Mouse (Mus musculus): ENCODE measurements at regions not wholly inside any gene's neighbourhood (a gene's known extent, or its start where the extent isn't known, plus 50 kb on each side); places are given as distances from the start of the nearest gene placed in this dataset.

DNA sequence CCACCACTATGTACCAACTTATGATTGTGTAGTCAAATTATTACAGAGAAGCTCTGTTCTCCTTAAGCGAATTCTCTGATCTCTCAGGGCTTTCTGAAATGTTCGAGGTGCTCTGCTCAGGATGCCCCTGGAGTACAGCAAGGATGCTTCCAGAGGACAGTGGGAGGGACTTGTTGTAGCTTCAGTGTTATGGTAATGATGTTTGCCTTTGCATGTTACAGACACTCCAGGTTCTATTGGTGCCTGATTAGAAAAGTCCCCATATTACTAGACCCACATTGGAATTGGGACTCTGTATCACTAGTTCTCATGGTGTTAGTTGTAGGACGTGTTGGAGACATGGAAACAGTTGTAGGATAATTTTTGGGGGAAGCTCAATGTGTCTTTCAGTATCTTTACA is 96.0 kb downstream of the Epdr1 start:
- no peak for DNase-seq

DNA sequence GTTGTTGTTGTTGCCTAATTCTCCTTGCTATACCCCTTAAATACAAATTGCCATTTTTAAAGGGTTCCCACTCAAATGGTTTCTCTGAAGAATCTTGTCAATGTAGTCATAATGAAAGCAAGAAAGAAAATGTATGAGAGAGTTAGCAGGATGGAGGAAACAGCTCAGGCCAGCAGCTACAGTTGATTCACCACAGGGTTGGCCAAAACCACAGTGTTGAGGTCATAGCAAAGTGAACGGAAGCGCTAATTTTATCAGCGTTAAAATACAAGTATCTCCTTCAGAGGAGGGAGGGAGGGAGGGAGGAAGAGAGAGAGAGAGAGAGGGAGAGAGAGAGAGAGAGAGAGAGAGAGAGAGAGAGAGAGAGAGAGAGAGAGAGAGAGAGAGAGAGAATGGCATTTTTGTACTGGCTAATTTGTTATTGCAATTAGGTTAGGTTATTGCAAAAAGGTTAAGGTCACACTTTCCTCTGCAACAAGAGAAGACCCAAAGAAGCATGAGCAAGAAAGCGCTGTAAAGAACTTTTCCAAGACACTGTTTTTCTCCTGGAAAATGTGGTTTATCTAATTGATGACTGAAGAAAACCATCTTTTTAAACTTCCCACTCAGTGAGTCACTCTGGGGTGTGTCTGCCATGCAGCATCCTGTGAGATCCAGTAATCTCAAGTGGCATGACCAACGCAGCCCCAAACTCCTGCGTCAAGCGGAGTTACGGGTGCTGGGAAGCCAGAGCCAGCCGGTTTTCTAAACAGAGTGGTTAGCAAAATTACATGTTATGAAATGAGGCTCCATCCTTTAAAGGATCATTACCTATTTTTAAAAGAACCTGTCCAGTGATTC is 101.6 kb downstream of the Epdr1 start:
- DNase-seq = no peak

DNA sequence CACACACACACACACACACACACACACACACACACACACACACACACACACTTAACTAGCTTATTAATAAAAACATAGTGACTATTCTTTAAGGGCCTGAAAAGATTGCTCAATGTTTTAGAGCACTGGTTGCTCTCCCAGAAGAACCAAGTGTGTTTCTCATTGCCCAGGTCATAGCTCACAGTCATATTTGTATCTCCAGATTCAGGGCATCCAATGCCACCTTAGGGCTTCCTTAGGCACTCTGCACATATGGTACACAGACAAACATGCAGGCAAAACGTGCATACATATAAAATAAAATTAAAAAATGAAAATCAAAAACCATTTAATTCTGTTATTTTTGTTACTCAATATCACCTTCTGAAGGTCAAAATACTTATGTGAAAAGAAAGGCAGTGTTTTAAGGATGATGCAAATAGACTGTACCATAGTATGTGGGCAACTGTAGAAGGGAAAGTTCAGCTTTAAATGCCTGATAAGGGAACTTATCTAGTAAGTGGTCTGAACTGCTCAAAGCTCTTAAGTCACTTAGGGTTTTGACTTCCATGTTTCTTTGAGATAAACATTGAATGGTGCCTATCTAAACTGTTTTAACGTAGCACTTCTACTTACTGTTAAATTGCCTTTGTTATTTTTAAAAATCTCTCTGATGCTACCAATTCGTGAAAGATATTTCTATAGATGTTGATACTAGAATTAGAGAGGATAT is 104.7 kb downstream of the Epdr1 start:
- no peak for DNase-seq

DNA sequence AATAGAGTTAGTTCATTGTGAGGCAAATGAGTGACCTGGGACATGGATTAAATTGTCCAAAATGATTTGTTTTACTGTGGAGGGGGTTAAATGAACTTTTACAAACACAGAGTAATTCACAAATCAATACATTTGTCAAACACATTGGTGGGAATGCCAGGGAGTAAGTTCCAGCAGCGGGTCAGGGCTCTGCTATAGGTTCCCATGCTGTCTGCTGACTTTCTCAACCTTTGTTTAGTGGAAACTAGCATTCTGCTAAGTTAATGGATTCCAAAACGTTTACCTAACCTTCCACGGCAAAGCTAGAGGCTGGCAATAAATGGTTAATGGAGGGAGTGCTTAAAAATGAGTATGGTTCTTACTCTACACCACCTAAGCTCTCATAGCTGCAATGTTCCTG is 110.9 kb upstream of the Stard3nl start:
- no peak for DNase-seq

DNA sequence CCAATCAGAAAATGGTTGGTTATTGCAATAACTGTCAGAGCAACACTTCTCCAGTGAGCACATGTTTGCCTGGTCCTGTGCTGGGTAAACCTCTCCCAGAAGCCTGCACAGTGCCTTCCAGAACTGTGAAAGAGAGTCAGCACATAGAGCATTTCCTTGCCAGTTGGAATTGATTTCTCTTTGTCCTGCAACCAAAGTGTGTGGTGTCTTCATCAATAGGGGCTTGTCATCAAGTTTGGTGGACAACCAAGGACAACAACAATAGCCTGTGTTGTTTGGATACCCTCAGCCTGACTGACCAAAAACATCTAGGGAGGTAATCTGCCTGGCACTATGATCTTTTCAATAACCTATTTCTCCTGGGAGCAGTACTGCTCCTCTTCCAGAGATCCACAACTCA is 108.6 kb upstream of the Stard3nl start:
- DNase-seq = peak; percentile 14

DNA sequence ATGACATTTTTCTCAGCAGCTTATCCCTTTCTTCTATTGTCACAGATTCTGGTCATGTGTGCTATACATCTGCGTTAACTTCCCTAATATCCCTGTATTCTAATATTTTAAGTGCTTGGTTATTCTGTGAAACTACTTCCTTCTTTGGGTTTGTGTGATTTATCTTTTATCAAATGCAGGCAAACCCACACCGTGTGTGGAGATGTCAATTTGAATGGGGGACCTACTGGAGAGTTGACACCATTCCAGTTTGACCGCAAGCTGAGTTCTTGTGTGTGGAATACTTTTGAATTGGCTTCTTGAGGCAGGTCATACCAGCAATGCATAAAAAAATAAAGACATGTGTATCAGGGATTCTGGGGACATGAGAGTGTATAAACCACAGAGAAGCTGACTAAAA is 86.6 kb upstream of the Stard3nl start:
- no peak for DNase-seq

DNA sequence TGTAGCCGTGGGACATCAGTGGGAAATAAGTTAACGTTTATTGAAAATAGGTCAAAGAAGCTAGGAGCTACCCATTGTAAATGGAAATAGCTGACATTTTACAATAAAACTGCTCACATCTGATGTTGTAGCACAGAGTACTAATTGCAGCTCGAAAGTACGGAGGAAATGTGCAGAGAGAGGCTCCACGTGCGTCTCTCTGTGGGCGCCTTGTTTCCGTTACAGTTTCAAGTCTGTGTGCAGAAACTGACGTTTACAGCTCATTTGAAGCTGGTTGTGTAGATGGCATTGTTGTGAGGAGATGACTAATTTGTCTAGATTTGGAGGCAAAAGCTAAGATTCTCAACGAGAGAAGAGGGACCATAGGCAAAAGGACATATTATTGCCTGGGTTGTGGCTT is 78.4 kb upstream of the Stard3nl start:
- no peak for DNase-seq

DNA sequence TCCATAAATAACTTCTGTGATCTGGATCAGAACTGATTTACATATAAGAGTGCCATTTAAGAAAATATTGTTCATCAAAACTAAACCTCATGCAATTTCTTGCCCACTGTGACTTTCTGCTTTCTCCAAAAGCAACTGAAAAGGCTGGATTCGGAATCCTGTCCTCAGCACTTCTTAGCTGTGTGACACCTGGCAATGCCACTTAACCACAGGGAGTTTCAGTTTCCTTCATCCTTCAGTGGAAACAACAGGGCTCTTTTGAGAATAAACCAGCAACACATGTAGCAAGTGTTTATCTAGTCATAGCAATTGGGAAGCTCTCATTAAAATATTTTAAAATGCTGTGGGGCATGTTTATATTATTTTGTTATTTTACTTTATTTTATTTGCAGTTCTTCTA is 75.1 kb upstream of the Stard3nl start:
- DNase-seq = no peak

DNA sequence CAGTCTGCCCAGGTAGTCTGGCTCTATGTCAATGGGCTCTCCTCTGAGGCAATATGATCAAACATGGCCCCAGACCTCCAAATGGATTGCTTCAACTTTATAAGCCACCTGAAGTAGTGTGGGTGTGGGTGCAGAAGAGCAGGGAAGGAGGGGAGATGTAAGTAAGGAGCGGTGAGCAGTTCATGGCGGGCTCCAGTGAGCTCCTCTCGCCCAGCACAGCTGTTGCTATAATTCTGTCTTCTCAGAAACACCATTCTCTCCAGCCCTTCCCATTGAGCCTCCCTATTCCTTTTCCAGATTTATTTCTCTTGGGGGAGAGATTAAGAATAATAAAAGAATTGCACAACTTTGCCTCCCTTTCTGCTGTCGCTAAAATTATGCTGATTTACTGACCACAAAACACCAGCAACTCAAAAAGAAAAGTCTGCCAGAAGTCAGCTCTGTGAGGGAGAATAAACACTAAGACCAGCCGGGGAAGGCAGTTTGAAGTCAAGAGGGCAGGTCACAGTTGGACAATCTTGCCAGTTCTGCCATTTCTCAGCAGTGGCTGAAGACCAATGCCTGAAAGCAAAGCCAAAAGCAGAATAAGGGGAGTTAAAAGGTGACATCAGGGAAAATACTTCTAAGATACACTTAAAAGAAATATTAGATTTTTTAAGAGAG is 71.3 kb upstream of the Stard3nl start:
- no peak for DNase-seq

DNA sequence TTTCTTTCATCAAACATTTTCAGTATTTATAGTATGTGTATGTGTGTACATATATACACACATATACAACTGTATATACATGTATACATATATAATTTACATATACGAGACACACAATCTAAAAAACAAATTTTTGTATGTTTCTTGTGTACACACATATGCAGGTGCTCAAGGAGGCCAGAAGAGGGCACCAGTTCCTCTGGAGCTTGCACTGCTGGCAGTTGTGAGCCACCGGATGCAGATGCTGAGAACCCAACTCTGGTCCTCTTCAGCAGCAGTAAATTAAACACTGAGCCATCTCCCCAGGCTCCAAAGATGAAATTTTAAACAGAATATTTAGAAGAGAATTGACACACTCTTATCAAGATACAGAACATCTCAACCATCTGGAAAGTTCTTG is 67.4 kb upstream of the Stard3nl start:
- DNase-seq = no peak

DNA sequence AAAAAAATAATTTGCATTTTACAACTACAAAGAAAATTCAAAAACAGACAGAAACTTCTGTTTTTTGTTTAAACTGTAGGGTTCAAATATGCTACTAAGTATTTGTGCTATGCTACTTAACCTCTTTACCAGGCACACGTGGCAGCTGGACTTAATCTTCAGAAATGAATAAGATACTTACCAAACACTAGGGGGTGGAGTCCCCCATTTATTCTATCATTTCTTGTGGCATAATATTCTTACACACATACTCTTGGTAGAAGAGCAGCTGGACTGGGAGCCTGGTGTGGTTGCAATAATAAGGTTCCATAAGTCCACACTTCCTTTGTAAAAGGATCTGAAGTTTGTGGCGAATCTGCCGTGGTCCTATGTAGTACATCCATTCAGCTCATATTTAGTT is 53.8 kb upstream of the Stard3nl start:
- no peak for DNase-seq
